Mouse (Mus musculus) megakaryocyte, embryonic 14.5 days (primary cell): ENCODE results near the gene Hs3st3b1. TPM values are rescaled to one million over a fixed set of nuclear protein-coding genes. Genes with fewer than 3 reads are reported as not detected.

Source experiments
- H3K27me3 ChIP-seq: replicated peaks from 2 replicates; pipeline ENCODE3; 2012; ENCODE audit warnings: inconsistent platforms
- H3K36me3 ChIP-seq: replicated peaks from 2 replicates; pipeline ENCODE3; 2012; ENCODE audit warnings: low read length, inconsistent platforms, mixed read lengths
- H3K4me1 ChIP-seq: 2 replicates; pipeline ENCODE4 v1.6.1; 2012; ENCODE audit warnings: inconsistent platforms
- H3K4me3 ChIP-seq: replicated peaks from 2 replicates; pipeline ENCODE3; 2012; ENCODE audit warnings: moderate library complexity, mild to moderate bottlenecking, inconsistent platforms
- H3K9me3 ChIP-seq: 2 replicates; pipeline ENCODE4 v1.6.1; 2012; ENCODE audit warnings: inconsistent platforms
- FLI1 ChIP-seq: IDR thresholded peaks from 2 replicates; pipeline ENCODE4 v1.6.1; 2012; ENCODE audit warnings: low read length, inconsistent platforms, mixed read lengths
- GATA1 ChIP-seq: IDR thresholded peaks from 3 replicates; pipeline ENCODE4 v1.6.1; 2012; ENCODE audit warnings: mixed read lengths, low read length, inconsistent platforms, borderline replicate concordance
- polyA plus RNA-seq: library from polyadenylated mRNA; stranded (reverse); fragments of >175 nt; gene quantifications from 2 replicates; pipeline ENCODE4 v1.2.3, GENCODE M21; 2012; ENCODE audit warnings: low replicate concordance; ENCODE audit not compliant: insufficient read depth

Hs3st3b1 gene
- polyA plus RNA-seq, 1 experiment: not detected

DNA sequence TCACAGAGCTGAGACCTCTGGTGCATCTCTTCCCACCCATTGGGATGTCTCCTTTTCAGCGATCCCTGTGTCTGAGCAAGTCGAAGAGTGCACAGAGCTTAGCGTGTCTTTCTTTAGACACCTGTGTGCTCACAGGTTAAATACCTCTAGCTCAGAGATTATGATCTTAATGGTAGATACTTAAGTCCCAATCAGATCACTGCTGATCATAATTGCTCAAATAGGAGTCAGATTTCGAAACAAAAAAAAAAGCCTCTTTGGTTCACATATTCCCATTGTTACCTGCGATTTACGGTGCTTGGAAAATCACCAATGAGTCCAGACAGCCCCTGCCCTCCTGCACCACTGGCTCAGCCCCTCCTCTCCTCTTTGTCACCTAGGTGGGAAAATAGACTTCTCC, 28.5 kb downstream of the Hs3st3b1 start:
- Histone ChIP-seq H3K36me3 (no peaks in the 10 kb centered on the region), H3K27me3 (peaks cover 4% of the 10 kb centered on the region), H3K4me1 (no peaks in the 10 kb centered on the region), H3K4me3 (no peak overlapping the region), H3K9me3 (no peaks in the 10 kb centered on the region)
- no peak for TF ChIP-seq GATA1
- TF ChIP-seq FLI1: no peak

DNA sequence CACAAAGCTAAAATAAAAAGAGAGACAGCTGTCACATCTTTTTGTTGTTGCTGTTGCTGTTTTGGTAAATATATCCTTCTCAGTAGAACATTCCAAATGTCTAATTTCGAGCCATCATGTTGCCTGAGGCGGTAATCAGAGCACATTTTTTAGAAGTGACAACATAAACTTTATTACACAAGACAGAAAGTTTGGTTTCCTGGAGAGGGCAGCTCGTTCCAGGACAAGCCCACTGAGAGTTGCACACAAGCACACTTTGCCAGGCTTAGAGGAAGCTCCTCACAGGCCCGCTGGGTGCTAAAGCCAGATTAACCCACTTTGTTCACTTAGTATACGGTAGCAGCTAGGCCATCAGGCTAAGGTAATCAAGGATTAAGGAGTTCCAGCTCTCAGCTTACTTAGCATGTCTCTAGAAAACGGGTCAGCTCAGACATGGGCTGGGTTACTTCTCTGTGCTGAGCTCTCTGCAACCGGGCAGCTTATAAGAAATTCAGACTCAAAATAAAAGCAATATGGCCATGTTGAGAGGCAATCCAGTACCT, 30.5 kb downstream of the Hs3st3b1 start:
- H3K4me3 ChIP-seq: no peak overlapping the region
- no peaks in the 10 kb centered on the region for H3K27me3 ChIP-seq
- no peaks in the 10 kb centered on the region for H3K36me3 ChIP-seq
- TF ChIP-seq GATA1: no peak
- no peak for TF ChIP-seq FLI1
- no peaks in the 10 kb centered on the region for H3K4me1 ChIP-seq
- H3K9me3 ChIP-seq: no peaks in the 10 kb centered on the region; the same call in 1 of the 2 replicates

DNA sequence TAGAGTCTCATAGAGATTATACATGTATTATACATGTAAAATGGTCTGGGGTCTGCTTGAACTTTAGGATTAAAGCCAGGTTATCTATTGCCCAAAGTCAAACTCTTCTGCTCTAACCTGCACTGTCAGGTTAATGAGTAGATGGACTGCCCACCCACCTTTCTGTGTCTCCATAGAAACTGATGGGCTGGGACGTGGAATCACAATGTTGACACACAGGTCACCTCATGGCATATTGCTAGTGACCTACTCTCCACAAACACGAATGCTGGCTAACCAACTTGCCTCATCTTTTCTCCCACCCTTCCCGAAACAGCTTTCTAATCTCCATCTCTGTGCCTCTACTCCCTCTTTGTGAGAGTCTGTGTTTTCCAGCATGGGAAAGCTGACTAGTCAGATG, 38.7 kb downstream of the Hs3st3b1 start:
- no peaks in the 10 kb centered on the region for H3K27me3 ChIP-seq
- no peaks in the 10 kb centered on the region; the same call in 1 of the 2 replicates for H3K9me3 ChIP-seq
- TF ChIP-seq GATA1 (no peak), FLI1 (no peak)
- H3K4me3 ChIP-seq: no peak overlapping the region
- no peaks in the 10 kb centered on the region for H3K4me1 ChIP-seq
- H3K36me3 ChIP-seq: no peaks in the 10 kb centered on the region

DNA sequence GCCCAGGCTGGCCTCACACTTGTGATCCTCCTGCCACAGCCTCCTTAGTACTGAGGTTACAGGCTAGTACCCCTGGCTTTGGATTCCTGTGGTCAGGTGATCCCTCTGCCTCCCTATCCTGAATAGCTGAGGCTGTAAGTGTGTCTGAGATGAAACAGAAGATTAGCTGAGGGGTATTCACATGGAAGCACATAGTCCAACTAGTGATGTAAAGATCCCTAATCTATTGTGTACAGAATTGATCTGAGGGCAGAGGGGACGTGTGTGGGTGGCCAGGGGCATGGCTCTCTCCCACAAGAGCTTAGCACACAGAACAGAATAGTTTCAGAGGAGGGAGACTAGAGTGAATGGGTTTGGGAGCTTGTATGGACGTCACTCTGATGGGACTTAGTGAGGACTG, 41.8 kb downstream of the Hs3st3b1 start:
- Histone ChIP-seq H3K4me3 (no peak overlapping the region), H3K36me3 (no peaks in the 10 kb centered on the region), H3K27me3 (no peaks in the 10 kb centered on the region), H3K4me1 (no peaks in the 10 kb centered on the region), H3K9me3 (no peaks in the 10 kb centered on the region)
- no peak for TF ChIP-seq FLI1
- no peak for TF ChIP-seq GATA1

DNA sequence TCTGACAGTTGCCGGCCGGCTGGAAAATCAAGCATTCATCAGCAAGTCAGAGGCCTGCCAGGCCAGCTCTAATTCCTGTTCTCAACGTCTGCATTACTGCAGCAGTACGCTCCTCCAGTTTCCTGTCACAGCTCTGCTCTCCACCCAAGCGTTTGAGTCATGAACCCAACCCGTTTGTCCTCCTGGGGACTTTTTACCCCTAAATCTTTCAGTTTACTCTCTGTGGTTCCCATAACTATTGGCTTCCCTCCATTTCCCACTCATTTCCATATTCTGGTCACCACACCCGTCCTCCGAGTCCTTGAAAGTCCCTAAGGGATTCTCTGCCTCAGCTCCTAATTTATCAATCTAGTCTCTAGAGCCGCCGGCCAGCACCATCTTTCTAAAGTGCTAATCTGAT, 42.8 kb downstream of the Hs3st3b1 start:
- H3K9me3 ChIP-seq: no peaks in the 10 kb centered on the region
- H3K4me1 ChIP-seq: no peaks in the 10 kb centered on the region
- no peaks in the 10 kb centered on the region for H3K36me3 ChIP-seq
- TF ChIP-seq FLI1 (no peak), GATA1 (no peak)
- H3K4me3 ChIP-seq: no peak overlapping the region
- H3K27me3 ChIP-seq: no peaks in the 10 kb centered on the region

DNA sequence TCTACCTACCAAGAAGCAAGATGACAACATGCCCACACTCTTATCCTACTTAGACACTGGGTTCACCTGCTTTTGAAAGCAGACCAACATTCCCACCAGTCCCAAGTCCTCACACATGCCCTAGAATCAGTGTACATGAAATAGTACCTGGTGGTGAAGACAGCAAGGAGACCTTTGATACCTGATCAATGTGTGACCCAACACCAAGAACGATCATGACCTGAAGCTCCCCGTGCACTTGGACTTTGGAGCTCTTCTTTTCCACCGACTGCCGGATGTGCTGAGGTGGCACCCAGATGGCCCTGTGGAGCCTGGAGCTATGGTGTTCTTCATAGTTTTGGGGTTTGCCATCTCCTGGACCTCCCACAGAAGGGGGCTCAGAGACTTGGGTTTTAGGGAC, 43.5 kb downstream of the Hs3st3b1 start:
- no peaks in the 10 kb centered on the region for H3K36me3 ChIP-seq
- no peaks in the 10 kb centered on the region for H3K9me3 ChIP-seq
- no peak overlapping the region for H3K4me3 ChIP-seq
- no peaks in the 10 kb centered on the region for H3K27me3 ChIP-seq
- TF ChIP-seq GATA1: no peak
- TF ChIP-seq FLI1: no peak
- H3K4me1 ChIP-seq: no peaks in the 10 kb centered on the region

DNA sequence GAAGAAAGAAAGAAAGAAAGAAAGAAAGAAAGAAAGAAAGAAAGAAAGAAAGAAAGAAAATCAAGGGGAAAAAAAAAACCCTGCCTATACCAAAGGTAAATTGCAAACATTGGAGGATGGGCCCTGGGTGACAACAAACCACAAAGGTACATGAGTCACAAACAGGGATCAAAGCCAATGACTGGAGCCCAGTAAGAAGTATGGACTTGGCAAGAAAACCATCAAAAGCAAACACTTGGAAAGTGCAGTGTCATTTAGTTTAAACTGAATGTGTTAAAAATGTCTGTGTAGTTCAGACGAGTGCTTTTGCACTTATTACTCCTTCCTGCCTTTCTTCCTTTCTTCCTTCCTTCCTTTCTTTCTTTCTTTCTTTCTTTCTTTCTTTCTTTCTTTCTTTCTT, 59.3 kb downstream of the Hs3st3b1 start:
- H3K4me1 ChIP-seq: no peaks in the 10 kb centered on the region
- no peak for TF ChIP-seq FLI1
- TF ChIP-seq GATA1: no peak

DNA sequence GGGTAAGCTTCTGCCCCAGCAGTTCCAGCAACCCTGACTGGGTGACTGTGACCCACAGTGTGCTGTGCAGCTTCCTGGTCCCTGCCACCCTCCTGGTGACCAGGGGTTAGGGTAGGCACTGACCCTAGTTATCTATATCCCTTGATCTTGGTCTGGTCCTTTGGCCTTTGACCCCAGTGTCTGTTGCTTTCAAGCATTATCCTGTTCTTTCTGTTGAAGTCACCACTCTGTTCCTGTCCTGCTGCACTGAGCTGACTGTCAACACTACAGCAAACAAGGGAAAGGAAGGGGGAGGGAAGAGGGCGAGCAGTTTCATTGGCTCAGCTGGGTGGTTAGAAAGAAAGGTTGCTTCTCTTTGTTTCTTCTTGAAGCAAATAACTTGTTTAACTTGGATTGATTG, 60.1 kb downstream of the Hs3st3b1 start:
- no peaks in the 10 kb centered on the region for H3K9me3 ChIP-seq
- H3K4me3 ChIP-seq: no peak overlapping the region
- no peaks in the 10 kb centered on the region for H3K4me1 ChIP-seq
- TF ChIP-seq FLI1 (no peak), GATA1 (no peak)
- H3K27me3 ChIP-seq: no peaks in the 10 kb centered on the region
- no peaks in the 10 kb centered on the region for H3K36me3 ChIP-seq

More for the DNA sequence above, 59.3 kb downstream of the Hs3st3b1 start:
- no peaks in the 10 kb centered on the region for H3K27me3 ChIP-seq
- no peak overlapping the region for H3K4me3 ChIP-seq
- no peaks in the 10 kb centered on the region for H3K9me3 ChIP-seq
- H3K36me3 ChIP-seq: no peaks in the 10 kb centered on the region

DNA sequence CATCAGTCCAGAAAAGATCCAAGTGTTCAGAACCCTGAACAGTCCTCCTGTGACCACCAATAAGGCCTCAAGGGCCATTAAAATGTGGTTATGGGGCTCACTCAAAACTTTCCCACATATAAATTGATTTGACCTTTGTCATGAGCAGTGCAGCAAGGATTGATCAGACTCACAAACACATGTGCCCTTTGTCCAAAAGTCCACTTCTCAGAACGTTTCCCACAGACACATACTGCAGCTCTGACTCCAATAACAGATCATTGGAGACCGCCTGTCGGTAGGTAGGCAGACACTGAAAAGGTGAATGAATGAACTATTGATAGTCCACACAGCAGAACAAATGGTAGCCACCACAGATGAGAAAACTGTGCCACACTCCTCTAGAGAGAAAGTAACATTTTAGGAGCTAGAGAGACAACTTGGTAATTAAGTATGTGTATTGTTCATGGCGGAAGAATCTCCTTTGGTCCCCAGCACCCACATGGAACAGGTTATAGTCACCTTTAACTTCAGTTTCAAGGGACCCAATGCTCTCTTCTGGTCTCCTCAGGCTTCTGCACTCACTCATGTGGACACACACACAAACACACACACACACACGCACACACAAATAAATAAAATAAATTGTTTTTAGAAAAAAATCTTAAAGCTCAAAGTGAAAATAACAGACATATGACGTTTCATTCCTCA, 70.9 kb downstream of the Hs3st3b1 start:
- H3K4me3 ChIP-seq: no peak overlapping the region

DNA sequence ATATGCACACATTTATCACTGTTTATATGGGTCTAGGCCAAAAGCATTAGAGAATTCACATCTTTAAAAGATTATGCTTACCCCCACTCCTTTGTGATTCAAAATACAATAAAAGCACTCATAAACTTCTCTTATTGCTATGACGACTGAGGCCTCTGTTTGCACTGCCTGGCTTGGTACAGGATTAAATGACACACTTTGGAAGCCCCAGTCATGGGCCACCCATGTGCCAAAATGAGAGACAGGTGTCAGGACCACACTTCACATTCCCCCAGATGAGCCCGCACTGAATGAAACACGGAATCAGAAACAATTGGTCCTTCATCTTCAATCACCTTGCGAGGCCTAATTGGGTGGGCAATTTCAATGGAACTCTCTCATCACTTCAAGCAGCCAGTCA, 71.8 kb downstream of the Hs3st3b1 start:
- TF ChIP-seq GATA1 (no peak), FLI1 (no peak)
- H3K4me3 ChIP-seq: no peak overlapping the region
- H3K27me3 ChIP-seq: no peaks in the 10 kb centered on the region
- no peaks in the 10 kb centered on the region for H3K9me3 ChIP-seq
- no peaks in the 10 kb centered on the region for H3K36me3 ChIP-seq
- no peaks in the 10 kb centered on the region for H3K4me1 ChIP-seq

More for the DNA sequence above, 70.9 kb downstream of the Hs3st3b1 start:
- Histone ChIP-seq H3K9me3 (no peaks in the 10 kb centered on the region), H3K4me1 (no peaks in the 10 kb centered on the region), H3K27me3 (no peaks in the 10 kb centered on the region), H3K36me3 (no peaks in the 10 kb centered on the region)
- TF ChIP-seq GATA1 (no peak), FLI1 (no peak)
